Mouse (Mus musculus) stomach, embryonic 14.5 days (tissue): ENCODE measurements around the gene Sorcs3. TPM values are rescaled to one million over a fixed set of nuclear protein-coding genes. Genes with fewer than 3 reads are reported as not detected.

Source experiments
- ATAC-seq: fragments of 200-750 bp; cut with Nextera tagmentation; 2 replicates; pipeline ENCODE4 v1.8.0; 2017; ENCODE audit warnings: low read depth, moderate TSS enrichment; ENCODE audit not compliant: insufficient number of reproducible peaks, insufficient read depth, low FRiP score
- H3K27ac ChIP-seq: fragments of 300-500 bp; sonication (generic); 2 replicates; pipeline ENCODE4 v1.5.1; 2014; ENCODE audit warnings: mild to moderate bottlenecking, low read length, moderate library complexity, mixed read lengths
- H3K27me3 ChIP-seq: fragments of 300-500 bp; sonication (generic); 2 replicates; pipeline ENCODE4 v1.6.1; 2014; ENCODE audit warnings: low read length, control low read depth, mixed read lengths; ENCODE audit not compliant: control insufficient read depth, insufficient read depth
- H3K36me3 ChIP-seq: fragments of 300-500 bp; sonication (generic); 2 replicates; pipeline ENCODE4 v1.6.1; 2014; ENCODE audit warnings: mild to moderate bottlenecking, control low read depth, low read length, moderate library complexity, mixed read lengths; ENCODE audit not compliant: control insufficient read depth, insufficient read depth
- H3K4me1 ChIP-seq: fragments of 300-500 bp; sonication (generic); 2 replicates; pipeline ENCODE4 v1.6.1; 2014; ENCODE audit warnings: low read length, control low read depth, mixed read lengths; ENCODE audit not compliant: control insufficient read depth, insufficient read depth
- H3K4me2 ChIP-seq: fragments of 300-500 bp; sonication (generic); replicated peaks from 2 replicates; pipeline ENCODE4 v1.6.1; 2014; ENCODE audit warnings: low read depth, low read length, control low read depth
- H3K4me3 ChIP-seq: fragments of 300-500 bp; sonication (generic); 2 replicates; pipeline ENCODE4 v1.5.1; 2014; ENCODE audit warnings: low read depth, low read length, control low read depth
- H3K9ac ChIP-seq: fragments of 300-500 bp; sonication (generic); replicated peaks from 2 replicates; pipeline ENCODE4 v1.6.1; 2014; ENCODE audit warnings: low read depth, mild to moderate bottlenecking, control low read depth, low read length, moderate library complexity, mixed read lengths
- H3K9me3 ChIP-seq: fragments of 300-500 bp; sonication (generic); 2 replicates; pipeline ENCODE4 v1.6.1; 2016; ENCODE audit warnings: low read depth, low read length, control low read depth; ENCODE audit not compliant: control insufficient read depth
- WGBS: fragments of 180-500 bp; shearing (Covaris S2); extraction: QIAGEN DNeasy Blood & Tissue Kit; methylation state at CpG from one replicate; pipeline ENCODE4 v1.1.7; 2014; 5-methylcytosine and 5-hydroxymethylcytosine counted together
- polyA plus RNA-seq: library from polyadenylated mRNA; unstranded; fragments of >200 nt; fragmentation: Nextera tagmentation; extraction: Ambion mirVana; gene quantifications from 2 replicates; pipeline ENCODE4 v1.2.1, GENCODE M21; 2014

Gene Sorcs3
- polyA plus RNA-seq, 1 experiment from 2014 or later, result 1.8 TPM

- no peaks in the 10 kb centered on the region for H3K27me3 ChIP-seq
- no peak overlapping the region for H3K27ac ChIP-seq
- ATAC-seq, result no peak
- H3K4me1 ChIP-seq, result no peaks in the 10 kb centered on the region
- H3K4me2 ChIP-seq, result no peak overlapping the region
- no peaks in the 10 kb centered on the region for H3K36me3 ChIP-seq
- no peaks in the 10 kb centered on the region for H3K9me3 ChIP-seq
- no peak overlapping the region for H3K9ac ChIP-seq
- 17% methylated on average over 1 of the region's 1 CpGs for WGBS
- no peak overlapping the region for H3K4me3 ChIP-seq
Measured at GRCm38 (mm10) chr19:48331640-48332039, 125.8 kb downstream of the Sorcs3 start.

- Histone ChIP-seq H3K4me2 (no peak overlapping the region), H3K36me3 (no peaks in the 10 kb centered on the region), H3K9ac (no peak overlapping the region), H3K4me1 (no peaks in the 10 kb centered on the region), H3K9me3 (no peaks in the 10 kb centered on the region), H3K27ac (no peak overlapping the region), H3K4me3 (no peak overlapping the region), H3K27me3 (no peaks in the 10 kb centered on the region)
- no peak for ATAC-seq
- 85% methylated on average over 2 of the region's 2 CpGs for WGBS
Measured at GRCm38 (mm10) chr19:48333085-48333484, 127.3 kb downstream of the Sorcs3 start.

DNA sequence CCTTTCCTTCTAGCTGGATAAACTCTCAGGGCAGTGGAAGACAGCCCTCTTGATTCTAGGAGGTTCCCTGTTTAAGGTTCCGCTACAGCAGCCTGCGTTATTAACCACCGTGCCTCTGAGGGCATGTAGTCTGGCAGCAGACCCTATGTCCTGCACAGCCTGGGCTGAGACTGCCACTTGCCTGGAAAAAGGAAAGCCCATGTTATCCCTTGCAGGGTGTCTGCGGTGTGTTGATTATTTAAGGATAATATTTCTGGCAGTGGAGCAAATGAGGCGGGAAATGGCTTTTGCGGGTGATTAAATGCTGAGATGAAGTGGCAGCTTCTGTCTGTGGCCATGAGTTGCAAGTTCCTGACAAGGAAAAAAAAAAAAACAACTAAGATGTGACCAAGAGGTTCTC, 131.6 kb downstream of the Sorcs3 start:
- H3K27me3 ChIP-seq, result no peaks in the 10 kb centered on the region
- no peak overlapping the region for H3K4me2 ChIP-seq
- H3K27ac ChIP-seq, result no peak overlapping the region
- no peak overlapping the region for H3K9ac ChIP-seq
- no peaks in the 10 kb centered on the region for H3K4me1 ChIP-seq
- H3K9me3 ChIP-seq, result no peaks in the 10 kb centered on the region
- H3K4me3 ChIP-seq, result no peak overlapping the region
- ATAC-seq, result no peak
- H3K36me3 ChIP-seq, result no peaks in the 10 kb centered on the region
- WGBS, result 62% methylated on average over 6 of the region's 6 CpGs

GRCm38 (mm10) chr19:48338098-48338497, 132.3 kb downstream of the Sorcs3 start:
- ATAC-seq, result no peak
- no peak overlapping the region for H3K27ac ChIP-seq
- no peak overlapping the region for H3K4me2 ChIP-seq
- no peaks in the 10 kb centered on the region for H3K27me3 ChIP-seq
- H3K36me3 ChIP-seq, result no peaks in the 10 kb centered on the region
- no peak overlapping the region for H3K9ac ChIP-seq
- no peaks in the 10 kb centered on the region for H3K9me3 ChIP-seq
- no peaks in the 10 kb centered on the region for H3K4me1 ChIP-seq
- H3K4me3 ChIP-seq, result no peak overlapping the region
- 82% methylated on average over 5 of the region's 5 CpGs for WGBS

- no peak overlapping the region for H3K9ac ChIP-seq
- no peaks in the 10 kb centered on the region for H3K4me1 ChIP-seq
- 55% methylated on average over 4 of the region's 4 CpGs for WGBS
- H3K4me3 ChIP-seq, result no peak overlapping the region
- H3K9me3 ChIP-seq, result no peaks in the 10 kb centered on the region
- no peaks in the 10 kb centered on the region for H3K36me3 ChIP-seq
- H3K27ac ChIP-seq, result no peak overlapping the region
- no peak overlapping the region for H3K4me2 ChIP-seq
- ATAC-seq, result 0 out of 2 replicates have a peak, but pooled peaks have one; percentile 42
- no peaks in the 10 kb centered on the region for H3K27me3 ChIP-seq
Measured at GRCm38 (mm10) chr19:48342770-48343169, 136.9 kb downstream of the Sorcs3 start.

GRCm38 (mm10) chr19:48343442-48343841, 137.6 kb downstream of the Sorcs3 start:
- H3K36me3 ChIP-seq, result no peaks in the 10 kb centered on the region
- ATAC-seq, result no peak
- H3K9me3 ChIP-seq, result no peaks in the 10 kb centered on the region
- no peak overlapping the region for H3K9ac ChIP-seq
- no peaks in the 10 kb centered on the region for H3K4me1 ChIP-seq
- no peak overlapping the region for H3K4me2 ChIP-seq
- no peaks in the 10 kb centered on the region for H3K27me3 ChIP-seq
- 47% methylated on average over 7 of the region's 7 CpGs for WGBS
- H3K27ac ChIP-seq, result no peak overlapping the region
- H3K4me3 ChIP-seq, result no peak overlapping the region

DNA sequence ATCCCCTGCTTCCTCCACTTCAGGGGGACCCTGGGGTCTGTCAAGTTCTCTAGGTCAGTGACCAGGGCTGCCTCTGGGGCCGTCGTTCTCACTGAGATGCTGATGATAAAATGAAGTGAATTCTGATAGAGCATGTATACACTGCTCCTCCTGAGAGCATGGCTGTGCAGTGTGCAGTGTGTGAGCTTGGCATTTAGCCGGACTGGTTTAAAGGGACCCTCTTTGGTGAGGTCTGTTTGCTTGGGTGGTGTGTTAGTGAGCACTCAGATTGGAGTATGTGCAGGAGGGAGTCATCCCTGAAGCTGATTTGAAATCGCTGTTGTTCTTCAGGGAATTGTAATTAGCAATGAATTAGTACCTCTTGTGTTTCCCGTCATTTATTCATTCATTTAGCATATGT, 141.3 kb downstream of the Sorcs3 start:
- Histone ChIP-seq H3K4me2 (no peak overlapping the region), H3K9me3 (no peaks in the 10 kb centered on the region), H3K4me1 (no peaks in the 10 kb centered on the region), H3K27me3 (no peaks in the 10 kb centered on the region), H3K27ac (no peak overlapping the region), H3K4me3 (no peak overlapping the region), H3K9ac (no peak overlapping the region), H3K36me3 (no peaks in the 10 kb centered on the region)
- 71% methylated on average over 5 of the region's 5 CpGs for WGBS
- no peak for ATAC-seq

- H3K4me3 ChIP-seq, result no peak overlapping the region
- H3K9me3 ChIP-seq, result no peaks in the 10 kb centered on the region
- no peaks in the 10 kb centered on the region for H3K4me1 ChIP-seq
- H3K36me3 ChIP-seq, result no peaks in the 10 kb centered on the region
- H3K27ac ChIP-seq, result no peak overlapping the region
- no peak for ATAC-seq
- no peaks in the 10 kb centered on the region for H3K27me3 ChIP-seq
- no peak overlapping the region for H3K9ac ChIP-seq
- H3K4me2 ChIP-seq, result no peak overlapping the region
- 61% methylated on average over 2 of the region's 2 CpGs for WGBS
Measured at GRCm38 (mm10) chr19:48356806-48357205, 151.0 kb downstream of the Sorcs3 start.

DNA sequence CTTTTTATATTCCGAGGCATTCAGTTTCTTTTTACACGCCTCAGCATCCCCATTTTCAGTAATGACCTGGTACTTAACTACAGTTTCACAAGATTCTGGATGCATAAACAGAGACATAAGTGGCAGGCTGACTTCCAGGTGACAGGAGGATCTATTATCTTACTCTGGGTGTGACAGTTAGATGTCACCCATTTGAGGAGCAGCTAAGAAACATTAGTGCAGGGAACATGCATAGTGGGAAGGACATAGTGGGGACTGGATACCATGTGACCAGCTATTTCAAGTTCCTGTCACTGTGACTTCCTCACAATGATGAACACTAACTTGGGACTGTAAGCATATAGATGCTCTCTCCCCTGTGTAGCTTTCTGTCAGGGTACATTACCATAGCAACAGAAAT, 156.3 kb downstream of the Sorcs3 start:
- H3K9ac ChIP-seq, result no peak overlapping the region
- H3K27ac ChIP-seq, result no peak overlapping the region
- no peak overlapping the region for H3K4me2 ChIP-seq
- ATAC-seq, result no peak
- WGBS, result 88% methylated on average over 2 of the region's 2 CpGs
- no peaks in the 10 kb centered on the region for H3K4me1 ChIP-seq
- no peak overlapping the region for H3K4me3 ChIP-seq
- no peaks in the 10 kb centered on the region for H3K27me3 ChIP-seq
- no peaks in the 10 kb centered on the region for H3K9me3 ChIP-seq
- H3K36me3 ChIP-seq, result no peaks in the 10 kb centered on the region
